Mouse (Mus musculus): ENCODE data around the gene Zfp691. TPM values are rescaled to one million over a fixed set of nuclear protein-coding genes. Genes with fewer than 3 reads are reported as not detected.

Zfp691 gene
- 5.4 and 8.1 TPM in 2 replicates for polyA plus RNA-seq (2014; fragmentation: Nextera tagmentation; extraction: Ambion mirVana)

DNA sequence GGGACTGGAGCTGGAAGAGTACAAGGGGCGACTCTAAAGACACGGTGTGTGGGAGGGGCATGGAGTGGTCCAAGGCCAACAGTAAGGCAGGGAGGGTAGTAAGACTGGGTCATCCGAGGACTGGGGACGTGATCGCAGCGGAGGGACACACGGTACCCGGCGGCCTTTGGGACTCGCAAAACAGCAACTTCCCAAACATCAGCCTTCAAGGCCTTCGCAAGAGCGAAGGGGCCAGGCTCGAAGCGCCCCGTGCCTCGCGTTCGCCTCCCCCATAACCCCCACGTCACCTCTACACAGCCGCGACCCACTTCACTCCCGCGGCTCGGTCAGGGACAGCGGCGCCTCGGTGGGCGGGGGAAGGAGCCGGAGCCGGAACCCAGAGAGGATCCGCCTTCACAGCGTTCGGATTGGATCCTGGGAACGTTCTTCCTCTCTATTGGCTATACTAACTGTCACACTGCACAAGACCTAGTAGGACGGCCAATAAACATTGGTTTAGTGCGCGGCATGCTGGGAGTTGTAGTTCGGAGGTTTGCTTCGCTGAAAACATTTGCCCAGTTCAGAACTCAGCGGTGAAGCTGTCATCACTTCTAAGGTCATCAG, at the start of gene Zfp691:
Gene Zfp691, minus strand, starts transcription at position 345 of the 603 bp plus-strand sequence.
- H3K36me3 ChIP-seq (ENCODE audit: control insufficient read depth, insufficient read depth, low read length), result peaks cover 13% of the 10 kb centered on the region
- no peak within 1 kb of the TSS for H3K27ac ChIP-seq (ENCODE audit: low read depth, low read length)

DNA sequence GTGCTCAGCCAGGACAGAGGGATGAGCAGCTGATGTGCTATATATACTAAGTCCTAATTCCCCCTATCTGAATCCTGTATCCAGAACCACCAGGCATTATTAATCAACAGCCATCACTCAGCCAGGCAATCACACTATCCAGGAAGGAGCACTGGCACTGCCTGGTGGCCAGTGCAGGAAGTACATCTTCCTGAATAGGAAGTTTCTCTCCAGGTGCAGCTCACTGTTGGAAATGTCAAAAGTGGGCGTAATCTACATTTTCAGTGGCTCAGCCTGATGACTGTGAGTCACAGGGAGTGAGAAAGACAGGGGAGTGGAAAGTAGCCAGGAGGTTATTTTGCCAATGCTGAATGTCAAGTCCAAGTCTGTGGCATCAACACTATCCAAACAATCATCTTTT, 49.7 kb upstream of the Zfp691 start:
- Histone ChIP-seq H3K36me3 (ENCODE audit: control insufficient read depth, insufficient read depth, low read length) (peaks cover 25% of the 10 kb centered on the region), H3K4me3 (ENCODE audit: low read depth, low read length) (no peak overlapping the region), H3K4me1 (replicated peaks; ENCODE audit: control insufficient read depth, insufficient read depth, low read length) (no peaks in the 10 kb centered on the region), H3K9me3 (ENCODE audit: control insufficient read depth, low read length) (no peaks in the 10 kb centered on the region), H3K27me3 (replicated peaks; ENCODE audit: control insufficient read depth, insufficient read depth, low read length) (no peaks in the 10 kb centered on the region), H3K27ac (ENCODE audit: low read depth, low read length) (no peak overlapping the region), H3K9ac (ENCODE audit: low read depth, low read length) (no peak overlapping the region), H3K4me2 (no peak overlapping the region)
- ATAC-seq (replicated peaks; ENCODE audit: low FRiP score) (peak; percentile 42; the same call in 1 of the 2 replicates), DNase-seq (ENCODE audit: low spot score) (no peak)
- WGBS, result 88% methylated on average over 1 of the region's 1 CpGs

More for the DNA sequence above, at the start of gene Zfp691:
- under 1% methylated on average over 40 of the region's 40 CpGs for WGBS
- Histone ChIP-seq H3K9ac (ENCODE audit: low read depth, low read length) (peak within 1 kb of the TSS; percentile 85), H3K4me1 (replicated peaks; ENCODE audit: control insufficient read depth, insufficient read depth, low read length) (peaks cover 10% of the 10 kb centered on the region), H3K9me3 (ENCODE audit: control insufficient read depth, low read length) (no peaks in the 10 kb centered on the region), H3K4me2 (peak within 1 kb of the TSS; percentile 98), H3K4me3 (ENCODE audit: low read depth, low read length) (peak within 1 kb of the TSS; percentile 78), H3K27me3 (replicated peaks; ENCODE audit: control insufficient read depth, insufficient read depth, low read length) (no peaks in the 10 kb centered on the region)
- DNase-seq (ENCODE audit: low spot score) (peak; percentile 88), ATAC-seq (replicated peaks; ENCODE audit: low FRiP score) (peak; percentile 98)

DNA sequence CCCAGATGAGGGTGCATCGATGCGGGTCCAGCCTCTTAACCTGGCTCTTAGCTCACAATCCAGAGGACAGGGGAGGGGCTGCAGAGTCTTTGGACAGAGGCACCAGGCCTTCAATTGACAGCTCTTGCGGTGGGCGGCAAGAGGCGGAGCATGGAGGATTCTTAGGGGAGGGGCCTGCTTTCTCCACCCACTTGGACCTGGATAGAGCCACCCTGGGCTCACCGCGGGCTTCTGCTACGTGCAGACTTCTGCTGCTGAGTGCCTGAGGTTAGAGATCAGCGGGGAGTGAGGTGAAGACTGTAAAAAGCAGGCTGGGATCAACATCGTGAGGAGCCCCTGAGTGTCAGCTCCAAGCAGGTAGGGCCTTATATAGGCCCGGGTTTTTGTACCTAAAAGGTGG, 44.2 kb upstream of the Zfp691 start, which contains the start of gene Tmem269:
Gene Tmem269, minus strand, starts transcription at position 49 of the 400 bp plus-strand sequence.
- H3K4me3 ChIP-seq (ENCODE audit: low read depth, low read length), result no peak within 1 kb of the TSS
- ATAC-seq (replicated peaks; ENCODE audit: low FRiP score) (peak; percentile 61; the same call in 1 of the 2 replicates), DNase-seq (ENCODE audit: low spot score) (no peak)
- WGBS, result 16% methylated on average over 11 of the region's 11 CpGs
- H3K27me3 ChIP-seq (replicated peaks; ENCODE audit: control insufficient read depth, insufficient read depth, low read length), result peaks cover 5% of the 10 kb centered on the region; the same call in 1 of the 2 replicates
- no peaks in the 10 kb centered on the region for H3K9me3 ChIP-seq (ENCODE audit: control insufficient read depth, low read length)
- H3K36me3 ChIP-seq (ENCODE audit: control insufficient read depth, insufficient read depth, low read length), result no peaks in the 10 kb centered on the region
- H3K4me2 ChIP-seq, result no peak within 1 kb of the TSS
- H3K27ac ChIP-seq (ENCODE audit: low read depth, low read length), result no peak within 1 kb of the TSS
- H3K9ac ChIP-seq (ENCODE audit: low read depth, low read length), result no peak within 1 kb of the TSS
- no peaks in the 10 kb centered on the region; the same call in 1 of the 2 replicates for H3K4me1 ChIP-seq (replicated peaks; ENCODE audit: control insufficient read depth, insufficient read depth, low read length)

DNA sequence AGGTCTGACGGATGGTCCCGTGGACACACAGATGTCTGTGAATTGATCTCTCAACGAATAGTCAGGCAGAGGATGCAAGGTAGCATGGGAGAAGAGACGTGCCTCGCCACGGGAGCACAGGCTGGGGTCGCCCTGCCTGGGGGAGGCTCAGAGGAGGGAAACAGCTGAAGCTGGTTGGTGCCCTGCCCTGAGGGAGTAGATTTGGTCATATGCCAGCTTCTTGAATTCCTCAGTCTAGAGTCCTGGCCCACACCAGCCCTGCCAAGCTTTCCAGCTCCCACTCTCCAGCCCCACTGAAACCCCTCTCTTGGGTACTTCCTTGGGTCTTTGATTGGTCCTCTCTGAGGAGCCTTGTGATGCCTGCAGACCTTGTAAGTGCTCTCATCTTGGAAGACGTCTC, 42.7 kb upstream of the Zfp691 start:
- no peak overlapping the region for H3K4me3 ChIP-seq (ENCODE audit: low read depth, low read length)
- no peak for ATAC-seq (replicated peaks; ENCODE audit: low FRiP score)
- no peak overlapping the region for H3K4me2 ChIP-seq
- H3K27me3 ChIP-seq (replicated peaks; ENCODE audit: control insufficient read depth, insufficient read depth, low read length), result peaks cover 5% of the 10 kb centered on the region; the same call in 1 of the 2 replicates
- H3K4me1 ChIP-seq (replicated peaks; ENCODE audit: control insufficient read depth, insufficient read depth, low read length), result no peaks in the 10 kb centered on the region; the same call in 1 of the 2 replicates
- no peaks in the 10 kb centered on the region for H3K9me3 ChIP-seq (ENCODE audit: control insufficient read depth, low read length)
- no peaks in the 10 kb centered on the region for H3K36me3 ChIP-seq (ENCODE audit: control insufficient read depth, insufficient read depth, low read length)
- no peak overlapping the region for H3K9ac ChIP-seq (ENCODE audit: low read depth, low read length)
- H3K27ac ChIP-seq (ENCODE audit: low read depth, low read length), result no peak overlapping the region
- WGBS, result 78% methylated on average over 8 of the region's 8 CpGs
- DNase-seq (ENCODE audit: low spot score), result no peak

DNA sequence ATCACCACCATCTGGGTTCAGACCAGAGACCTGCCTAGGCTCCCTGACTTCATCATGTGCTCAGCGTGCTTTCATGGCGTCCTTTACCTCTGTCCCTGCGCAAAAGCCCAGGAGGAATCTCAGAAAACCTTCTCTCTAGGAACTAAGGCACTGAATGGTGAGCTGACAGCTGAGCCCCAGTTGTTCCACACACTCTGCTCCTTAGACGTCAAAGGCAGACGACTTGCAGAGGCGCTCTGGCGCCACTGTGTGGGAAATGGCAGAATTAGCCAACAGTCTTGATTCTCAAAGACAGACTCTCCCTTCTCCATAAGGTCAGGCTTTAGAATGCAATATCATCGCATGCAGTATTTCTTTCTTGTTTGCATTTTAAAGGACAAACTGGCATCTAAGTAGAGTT, 30.7 kb upstream of the Zfp691 start:
- ATAC-seq (replicated peaks; ENCODE audit: low FRiP score), result peak; percentile 72
- Histone ChIP-seq H3K27ac (ENCODE audit: low read depth, low read length) (no peak overlapping the region), H3K9me3 (ENCODE audit: control insufficient read depth, low read length) (no peaks in the 10 kb centered on the region), H3K4me3 (ENCODE audit: low read depth, low read length) (no peak overlapping the region), H3K27me3 (replicated peaks; ENCODE audit: control insufficient read depth, insufficient read depth, low read length) (no peaks in the 10 kb centered on the region), H3K4me1 (replicated peaks; ENCODE audit: control insufficient read depth, insufficient read depth, low read length) (no peaks in the 10 kb centered on the region), H3K36me3 (ENCODE audit: control insufficient read depth, insufficient read depth, low read length) (no peaks in the 10 kb centered on the region; the same call in 1 of the 2 replicates), H3K9ac (ENCODE audit: low read depth, low read length) (no peak overlapping the region), H3K4me2 (no peak overlapping the region)
- no peak for DNase-seq (ENCODE audit: low spot score)
- WGBS, result 17% methylated on average over 8 of the region's 8 CpGs

DNA sequence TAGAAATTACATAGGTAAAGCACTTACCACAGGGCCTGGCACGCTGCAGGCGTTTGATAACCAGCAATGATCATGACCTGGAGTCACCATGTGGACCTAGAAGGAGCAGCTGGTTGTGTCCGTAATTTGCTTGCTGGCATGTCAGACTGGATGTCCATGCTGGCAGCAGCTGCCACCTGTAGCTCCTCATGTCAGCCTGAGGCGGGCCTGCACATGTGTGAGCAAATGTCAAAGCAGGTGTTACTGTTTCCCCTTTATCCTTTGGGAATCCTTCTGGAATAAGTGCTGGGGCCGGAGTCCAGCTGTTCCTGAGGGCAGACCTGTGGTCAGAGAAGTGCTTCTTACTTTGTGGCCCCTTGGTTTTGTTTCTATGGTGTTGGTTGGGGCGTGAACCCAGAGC, 24.1 kb upstream of the Zfp691 start:
- WGBS, result 85% methylated on average over 6 of the region's 6 CpGs
- H3K27ac ChIP-seq (ENCODE audit: low read depth, low read length), result no peak overlapping the region
- H3K27me3 ChIP-seq (replicated peaks; ENCODE audit: control insufficient read depth, insufficient read depth, low read length), result no peaks in the 10 kb centered on the region
- ATAC-seq (replicated peaks; ENCODE audit: low FRiP score) (no peak), DNase-seq (ENCODE audit: low spot score) (no peak)
- H3K4me1 ChIP-seq (replicated peaks; ENCODE audit: control insufficient read depth, insufficient read depth, low read length), result peaks cover 24% of the 10 kb centered on the region
- H3K9me3 ChIP-seq (ENCODE audit: control insufficient read depth, low read length), result no peaks in the 10 kb centered on the region
- no peak overlapping the region for H3K9ac ChIP-seq (ENCODE audit: low read depth, low read length)
- no peak overlapping the region for H3K4me3 ChIP-seq (ENCODE audit: low read depth, low read length)
- H3K36me3 ChIP-seq (ENCODE audit: control insufficient read depth, insufficient read depth, low read length), result no peaks in the 10 kb centered on the region; the same call in 1 of the 2 replicates
- no peak overlapping the region for H3K4me2 ChIP-seq

DNA sequence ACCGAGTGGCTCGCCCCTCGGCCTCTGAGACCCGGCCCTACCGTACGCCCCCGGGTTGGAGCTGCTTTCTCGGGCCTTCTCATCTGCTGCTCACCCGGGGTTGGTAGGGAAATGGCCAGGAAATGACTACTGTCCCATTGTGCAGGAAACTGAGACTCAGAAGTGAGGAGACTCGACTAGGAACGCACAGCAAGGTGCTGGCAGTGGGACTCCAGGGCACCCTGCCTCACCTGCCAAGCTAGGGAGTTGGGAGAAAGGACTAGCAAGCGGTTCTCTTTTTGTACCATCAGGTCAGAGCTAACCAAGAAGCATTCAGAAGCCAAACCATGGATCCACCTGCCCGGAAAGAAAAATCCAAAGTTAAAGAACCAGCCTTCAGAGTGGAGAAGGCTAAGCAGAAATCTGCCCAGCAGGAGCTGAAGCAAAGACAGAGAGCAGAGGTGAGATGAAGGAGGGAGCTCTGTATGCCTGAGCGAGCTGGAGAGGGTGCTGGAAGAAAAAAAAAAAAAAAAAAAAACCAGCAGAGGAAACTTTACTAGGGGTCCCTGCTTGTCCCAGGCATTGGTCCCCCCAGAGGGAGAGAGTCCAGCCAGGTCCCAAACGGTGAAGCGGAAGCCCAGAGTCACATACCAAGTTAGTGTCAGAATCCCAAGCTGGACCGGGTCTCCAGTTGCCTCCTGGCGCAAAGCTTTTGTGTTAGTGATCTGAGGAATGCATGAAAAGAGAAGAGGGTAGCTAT, 21.8 kb upstream of the Zfp691 start:
- DNase-seq (ENCODE audit: low spot score) (no peak), ATAC-seq (replicated peaks; ENCODE audit: low FRiP score) (no peak)
- H3K36me3 ChIP-seq (ENCODE audit: control insufficient read depth, insufficient read depth, low read length), result no peaks in the 10 kb centered on the region; the same call in 1 of the 2 replicates
- no peaks in the 10 kb centered on the region for H3K9me3 ChIP-seq (ENCODE audit: control insufficient read depth, low read length)
- WGBS, result 14% methylated on average over 18 of the region's 18 CpGs
- H3K9ac ChIP-seq (ENCODE audit: low read depth, low read length), result peak overlapping the region; percentile 90
- H3K4me1 ChIP-seq (replicated peaks; ENCODE audit: control insufficient read depth, insufficient read depth, low read length), result peaks cover 30% of the 10 kb centered on the region
- peak overlapping the region; percentile 94 for H3K4me3 ChIP-seq (ENCODE audit: low read depth, low read length)
- peak overlapping the region; percentile 75 for H3K27ac ChIP-seq (ENCODE audit: low read depth, low read length)
- no peaks in the 10 kb centered on the region for H3K27me3 ChIP-seq (replicated peaks; ENCODE audit: control insufficient read depth, insufficient read depth, low read length)
- peak overlapping the region; percentile 88 for H3K4me2 ChIP-seq

DNA sequence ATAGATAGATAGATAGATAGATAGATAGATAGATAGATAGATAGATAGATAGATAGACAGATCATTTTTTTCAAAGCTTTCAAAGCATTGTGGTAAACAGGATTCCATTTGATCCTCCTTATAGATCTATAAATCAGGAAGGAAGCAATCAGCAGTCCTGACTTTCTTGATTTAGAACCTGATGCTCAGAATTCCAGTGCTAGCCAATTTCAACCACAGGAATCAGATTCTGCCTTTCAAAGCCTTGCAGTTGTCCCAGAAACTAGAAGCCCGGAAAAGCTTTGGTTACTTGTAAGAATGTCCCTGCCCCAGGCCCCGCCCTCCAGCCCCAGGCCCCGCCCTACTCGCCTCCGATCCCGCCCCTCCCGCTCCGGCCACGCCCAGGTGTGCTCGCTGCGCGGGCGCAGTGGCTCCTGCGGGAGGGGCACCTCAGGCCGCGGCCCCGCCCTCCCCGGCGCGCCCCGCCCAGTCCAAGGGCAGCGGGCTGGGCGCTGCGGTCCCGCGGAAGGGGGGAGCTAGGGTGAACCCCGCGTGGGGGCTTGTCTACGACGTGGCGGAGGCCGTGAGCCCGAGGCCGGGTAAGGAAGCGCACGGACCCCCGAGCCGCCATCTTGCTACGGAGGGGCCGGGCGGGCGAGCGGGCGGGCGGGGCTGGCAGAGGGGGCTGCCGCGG, 21.1 kb upstream of the Zfp691 start, which contains the start of gene Svbp:
Gene Svbp, plus strand, starts transcription at position 398 of the 673 bp plus-strand sequence.
- Histone ChIP-seq H3K36me3 (ENCODE audit: control insufficient read depth, insufficient read depth, low read length) (no peaks in the 10 kb centered on the region), H3K4me2 (peak within 1 kb of the TSS; percentile 88), H3K4me1 (replicated peaks; ENCODE audit: control insufficient read depth, insufficient read depth, low read length) (peaks cover 31% of the 10 kb centered on the region), H3K9ac (ENCODE audit: low read depth, low read length) (peak within 1 kb of the TSS; percentile 90), H3K9me3 (ENCODE audit: control insufficient read depth, low read length) (no peaks in the 10 kb centered on the region), H3K27me3 (replicated peaks; ENCODE audit: control insufficient read depth, insufficient read depth, low read length) (no peaks in the 10 kb centered on the region), H3K4me3 (ENCODE audit: low read depth, low read length) (peak within 1 kb of the TSS; percentile 94), H3K27ac (ENCODE audit: low read depth, low read length) (peak within 1 kb of the TSS; percentile 75)
- WGBS, result under 1% methylated on average over 46 of the region's 47 CpGs
- ATAC-seq (replicated peaks; ENCODE audit: low FRiP score) (peak; percentile 88), DNase-seq (ENCODE audit: low spot score) (peak; percentile 95)
